Mouse (Mus musculus) midbrain, postnatal 0 days (tissue): ENCODE results near the gene Fpr1. TPM values are rescaled to one million over a fixed set of nuclear protein-coding genes. Genes with fewer than 3 reads are reported as not detected.

Experiments
- ATAC-seq: fragments of 200-750 bp; cut with Nextera tagmentation; 2 replicates; pipeline ENCODE4 v1.8.0; 2017; ENCODE audit warnings: moderate number of reproducible peaks, mild to moderate bottlenecking, moderate TSS enrichment, moderate library complexity; ENCODE audit not compliant: low FRiP score
- DNase-seq: peaks from one replicate; pipeline ENCODE4 v3.0.0-alpha.2; 2015; ENCODE audit warnings: low spot score
- H3K27ac ChIP-seq: fragments of 300-500 bp; sonication (generic); 2 replicates; pipeline ENCODE4 v1.5.1; 2014; ENCODE audit warnings: low read depth, mild to moderate bottlenecking, low read length, mixed read lengths
- H3K27me3 ChIP-seq: fragments of 300-500 bp; sonication (generic); 2 replicates; pipeline ENCODE4 v1.6.1; 2014; ENCODE audit warnings: low read length, control low read depth, mixed read lengths; ENCODE audit not compliant: insufficient read depth
- H3K36me3 ChIP-seq: fragments of 300-500 bp; sonication (generic); 2 replicates; pipeline ENCODE4 v1.6.1; 2014; ENCODE audit warnings: low read length, control low read depth, mixed read lengths; ENCODE audit not compliant: insufficient read depth
- H3K4me1 ChIP-seq: fragments of 300-500 bp; sonication (generic); 2 replicates; pipeline ENCODE4 v1.6.1; 2014; ENCODE audit warnings: mild to moderate bottlenecking, control low read depth, antibody characterized with exemption, low read length, mixed read lengths; ENCODE audit not compliant: insufficient read depth
- H3K4me2 ChIP-seq: fragments of 300-500 bp; sonication (generic); 2 replicates; pipeline ENCODE4 v1.6.1; 2014; ENCODE audit warnings: low read depth, mild to moderate bottlenecking, low read length, mixed read lengths; ENCODE audit not compliant: poor library complexity, severe bottlenecking
- H3K4me3 ChIP-seq: fragments of 300-500 bp; sonication (generic); 2 replicates; pipeline ENCODE4 v1.5.1; 2014; ENCODE audit warnings: low read depth, mild to moderate bottlenecking, low read length, moderate library complexity
- H3K9ac ChIP-seq: fragments of 300-500 bp; sonication (generic); replicated peaks from 2 replicates; pipeline ENCODE4 v1.6.1; 2014; ENCODE audit warnings: mild to moderate bottlenecking, low read length, moderate library complexity, mixed read lengths; ENCODE audit not compliant: poor library complexity, severe bottlenecking
- H3K9me3 ChIP-seq: fragments of 300-500 bp; sonication (generic); 2 replicates; pipeline ENCODE4 v1.6.1; 2016; ENCODE audit warnings: low read length, control low read depth
- CTCF ChIP-seq: IDR thresholded peaks from 2 replicates; pipeline ENCODE4 v1.5.1; 2016; ENCODE audit warnings: antibody characterized with exemption, mild to moderate bottlenecking
- WGBS: fragments of 180-500 bp; shearing (Covaris S2); extraction: QIAGEN DNeasy Blood & Tissue Kit; methylation state at CpG from one replicate; pipeline ENCODE4 v1.1.7; 2014; 5-methylcytosine and 5-hydroxymethylcytosine counted together
- polyA plus RNA-seq: library from polyadenylated mRNA; unstranded; fragments of >200 nt; fragmentation: Nextera tagmentation; extraction: Ambion mirVana; gene quantifications from 2 replicates; pipeline ENCODE4 v1.2.1, GENCODE M21; 2015
- total RNA-seq: library from RNA; depleted of rRNA; stranded (reverse); fragments of >200 nt; gene quantifications from 2 replicates; pipeline ENCODE4 v1.2.3, GENCODE M21; 2014

Gene Fpr1
- total and polyA plus RNA-seq, 2 experiments from 2014 or later: 0.22 TPM; not detected in 1

GRCm38 (mm10) chr17:17857446-17857845 lies 26.3 kb downstream of the Fpr1 start:
- no peak overlapping the region for H3K27ac ChIP-seq
- no peaks in the 10 kb centered on the region for H3K36me3 ChIP-seq
- H3K9ac ChIP-seq: no peak overlapping the region
- H3K4me2 ChIP-seq: no peak overlapping the region
- no peaks in the 10 kb centered on the region for H3K27me3 ChIP-seq
- no peaks in the 10 kb centered on the region for H3K4me1 ChIP-seq
- H3K4me3 ChIP-seq: no peak overlapping the region
- 91% methylated on average over 1 of the region's 1 CpGs for WGBS
- no peak for TF ChIP-seq CTCF
- ATAC-seq (no peak), DNase-seq (no peak)
- no peaks in the 10 kb centered on the region for H3K9me3 ChIP-seq

- H3K4me1 ChIP-seq: no peaks in the 10 kb centered on the region
- H3K4me2 ChIP-seq: no peak overlapping the region
- no peaks in the 10 kb centered on the region for H3K9me3 ChIP-seq
- 88% methylated on average over 1 of the region's 1 CpGs for WGBS
- no peak for TF ChIP-seq CTCF
- no peak overlapping the region for H3K4me3 ChIP-seq
- no peak overlapping the region for H3K9ac ChIP-seq
- no peaks in the 10 kb centered on the region for H3K27me3 ChIP-seq
- ATAC-seq: no peak
- H3K36me3 ChIP-seq: no peaks in the 10 kb centered on the region
- DNase-seq: no peak
- no peak overlapping the region for H3K27ac ChIP-seq
Observed at GRCm38 (mm10) chr17:17856612-17857011, 27.1 kb downstream of the Fpr1 start.

DNA sequence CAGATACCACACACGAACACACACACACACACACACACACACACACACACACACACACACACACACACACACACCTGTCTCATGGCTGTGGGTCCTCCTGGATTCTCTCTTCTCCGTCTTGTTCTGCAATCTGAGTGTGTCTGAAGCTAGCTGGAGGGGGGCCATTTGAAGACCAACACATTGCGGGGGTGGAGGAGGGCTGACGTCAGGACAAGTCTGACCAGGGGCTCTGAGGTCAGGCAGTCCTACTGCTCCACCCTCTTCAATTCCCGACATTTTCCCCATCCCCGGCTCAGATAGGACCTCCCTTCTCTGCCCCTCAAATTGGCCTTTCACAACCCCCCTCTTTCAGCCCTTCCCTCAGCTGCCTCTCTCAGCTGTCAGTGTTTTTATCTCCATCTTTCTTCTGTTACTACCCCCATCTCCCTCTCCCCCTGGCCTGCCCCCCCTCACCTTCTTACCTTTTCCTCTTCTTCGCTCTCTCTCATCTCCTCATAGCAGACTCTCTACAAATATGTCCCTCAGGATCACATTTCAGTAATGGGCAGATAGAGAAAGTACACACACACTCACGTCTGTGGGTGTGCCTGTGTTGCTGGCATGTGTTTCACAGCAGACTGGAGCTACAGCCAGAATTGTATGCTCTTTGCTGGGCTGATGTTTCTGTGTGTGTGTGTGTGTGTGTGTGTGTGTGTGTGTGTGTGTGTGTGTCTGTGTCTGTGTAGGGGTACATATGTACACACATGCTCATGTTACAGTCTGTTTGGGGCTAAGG lies 28.5 kb downstream of the Fpr1 start, which contains the start of gene Has1:
TSS of gene Has1 (minus strand) at position 142 of the 775 bp plus-strand sequence.
- no peak within 1 kb of the TSS for H3K9ac ChIP-seq
- 57% methylated on average over 8 of the region's 8 CpGs for WGBS
- H3K4me1 ChIP-seq: no peaks in the 10 kb centered on the region
- no peaks in the 10 kb centered on the region for H3K27me3 ChIP-seq
- no peak within 1 kb of the TSS for H3K27ac ChIP-seq
- TF ChIP-seq CTCF: no peak
- H3K4me2 ChIP-seq: no peak within 1 kb of the TSS
- no peaks in the 10 kb centered on the region for H3K36me3 ChIP-seq
- ATAC-seq (no peak), DNase-seq (no peak)
- H3K9me3 ChIP-seq: no peaks in the 10 kb centered on the region
- H3K4me3 ChIP-seq: no peak within 1 kb of the TSS

DNA sequence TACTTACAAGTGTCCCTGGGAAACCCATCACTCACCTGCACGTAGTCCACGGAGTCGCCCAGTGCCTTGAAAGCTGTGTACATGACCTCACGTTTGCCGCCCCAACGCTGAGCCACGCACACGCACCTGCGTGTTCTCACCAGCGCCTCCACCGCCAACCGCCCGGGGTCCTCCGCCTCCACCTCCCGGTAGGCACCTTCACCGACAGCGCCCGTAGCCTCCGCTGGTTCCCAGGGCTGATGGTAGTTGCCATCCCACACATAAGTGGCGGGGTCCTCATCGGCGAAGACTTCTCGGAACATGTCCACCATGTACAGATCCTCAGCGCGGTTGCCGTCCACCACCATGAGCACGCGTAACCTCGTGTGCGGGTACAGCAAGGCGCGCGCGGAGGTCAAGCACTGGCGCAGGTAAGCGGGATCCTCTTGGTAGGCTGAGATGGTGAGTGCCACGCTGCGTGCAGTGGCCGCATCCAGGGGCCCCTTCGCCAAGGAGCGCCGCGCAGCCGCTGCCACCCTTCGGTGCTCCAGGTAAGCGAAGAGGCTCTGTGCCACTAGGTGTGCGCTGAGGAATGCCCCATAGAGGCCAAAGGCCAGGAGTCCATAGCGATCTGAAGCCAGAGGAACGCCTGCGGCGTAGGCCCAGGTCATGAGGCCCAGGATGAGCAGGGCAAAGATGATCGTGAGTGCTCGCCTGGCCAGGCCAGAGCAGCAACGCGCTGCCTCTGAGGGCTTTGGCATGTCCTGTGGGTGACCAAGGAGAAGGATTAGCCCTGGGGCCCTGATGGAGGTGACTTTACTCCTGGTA lies 33.6 kb downstream of the Fpr1 start:
- no peaks in the 10 kb centered on the region for H3K27me3 ChIP-seq
- H3K9me3 ChIP-seq: no peaks in the 10 kb centered on the region
- no peak for TF ChIP-seq CTCF
- no peaks in the 10 kb centered on the region for H3K4me1 ChIP-seq
- H3K4me2 ChIP-seq: peak overlapping the region; percentile 52
- peak; percentile 65 for ATAC-seq
- peak overlapping the region; percentile 37 for H3K4me3 ChIP-seq
- WGBS: 20% methylated on average over 55 of the region's 55 CpGs
- DNase-seq: peak; percentile 15
- no peak overlapping the region for H3K27ac ChIP-seq
- no peaks in the 10 kb centered on the region for H3K36me3 ChIP-seq
- H3K9ac ChIP-seq: peak overlapping the region; percentile 56; the same call in 1 of the 2 replicates

DNA sequence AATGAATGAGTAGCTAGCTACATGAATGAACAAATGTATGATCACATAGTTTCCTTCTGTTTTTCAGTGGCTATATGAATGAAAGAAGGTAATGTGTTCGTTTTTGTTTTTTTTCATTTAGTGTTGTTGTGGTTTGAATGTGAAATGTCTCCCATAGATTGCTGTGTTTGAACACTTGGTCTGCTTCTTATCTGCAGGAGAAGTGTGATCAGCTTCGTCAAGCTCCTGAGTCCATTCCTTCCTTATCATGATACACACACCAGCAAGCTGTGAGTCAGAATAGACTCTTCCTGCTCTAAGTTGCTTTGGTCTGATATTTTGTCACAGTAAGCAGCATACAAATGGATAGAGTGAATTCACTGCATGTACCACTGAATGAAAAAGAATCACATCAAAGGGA lies 34.8 kb downstream of the Fpr1 start:
- DNase-seq: no peak
- no peak for ATAC-seq

More for the DNA sequence above, 34.8 kb downstream of the Fpr1 start:
- Histone ChIP-seq H3K4me3 (no peak overlapping the region), H3K27me3 (no peaks in the 10 kb centered on the region), H3K9me3 (no peaks in the 10 kb centered on the region), H3K9ac (no peak overlapping the region), H3K36me3 (no peaks in the 10 kb centered on the region), H3K27ac (no peak overlapping the region), H3K4me2 (no peak overlapping the region), H3K4me1 (no peaks in the 10 kb centered on the region)
- 85% methylated on average over 2 of the region's 2 CpGs for WGBS
- TF ChIP-seq CTCF: no peak
